Mouse (Mus musculus): Measurements from ENCODE around the gene Olfr303. TPM values are rescaled to one million over a fixed set of nuclear protein-coding genes. Genes with fewer than 3 reads are reported as not detected.

The Olfr303 gene
- polyA plus RNA-seq, 1 experiment from 2014 or later: not detected

DNA sequence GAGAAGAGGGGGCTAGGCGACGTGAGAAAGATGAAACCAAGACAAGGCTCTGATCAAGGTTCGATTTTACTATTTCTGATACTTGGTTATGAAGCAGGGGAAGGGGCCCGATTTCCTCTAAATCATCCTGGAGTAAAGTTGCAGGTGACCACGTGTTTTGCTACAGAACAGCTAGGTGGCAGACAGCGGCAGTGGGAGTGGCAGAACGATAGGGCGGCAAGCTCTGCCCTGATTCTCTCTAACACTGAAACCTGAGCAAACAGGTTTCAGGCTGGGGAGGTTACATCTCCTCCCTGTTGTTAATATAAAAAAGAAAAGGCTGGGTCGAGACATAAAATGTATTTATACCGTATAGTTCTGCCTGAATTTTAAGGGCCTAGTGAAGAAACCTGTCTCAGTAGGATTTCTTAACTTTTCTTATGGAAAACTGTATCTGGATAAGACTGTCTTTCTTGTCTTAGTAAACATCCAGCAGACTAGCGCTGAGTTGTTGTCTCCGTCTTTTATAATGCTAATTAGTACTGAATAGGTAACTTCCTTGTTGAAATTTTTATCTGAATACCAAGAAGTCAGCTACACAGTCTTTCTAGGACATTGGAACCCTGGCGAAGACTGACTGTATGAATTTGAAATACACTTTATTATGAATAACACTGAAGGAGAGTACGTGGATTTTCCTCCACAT, 54.6 kb downstream of the Olfr303 start:
- no peak overlapping the region for H3K4me3 ChIP-seq (ENCODE audit: low read depth, low read length)
- H3K9me3 ChIP-seq (ENCODE audit: low read length): no peaks in the 10 kb centered on the region
- H3K27me3 ChIP-seq (replicated peaks; ENCODE audit: insufficient read depth, low read length): no peaks in the 10 kb centered on the region
- H3K9ac ChIP-seq (replicated peaks; ENCODE audit: low read depth): no peak overlapping the region
- no peak overlapping the region for H3K27ac ChIP-seq (ENCODE audit: low read length)
- DNase-seq (ENCODE audit: low spot score): no peak
- H3K4me1 ChIP-seq (ENCODE audit: insufficient read depth, low read depth, low read length): no peaks in the 10 kb centered on the region
- no peak for ATAC-seq
- WGBS: 73% methylated on average over 14 of the region's 14 CpGs
- H3K36me3 ChIP-seq (ENCODE audit: insufficient read depth, low read length): no peaks in the 10 kb centered on the region
- no peak overlapping the region for H3K4me2 ChIP-seq (replicated peaks; ENCODE audit: low read depth, low read length)
- TF ChIP-seq EP300 (IDR thresholded peaks at IDR 0.05) (no peak), CTCF (IDR thresholded peaks at IDR 0.05) (no peak)

Other genes starting within 250 kb of the Olfr303 start
- not detected in 2 replicates for gene Vmn2r75, start 226.0 kb downstream of the Olfr303 start, polyA plus RNA-seq (2015; fragmentation: Nextera tagmentation; extraction: Ambion mirVana)
- gene Vmn2r76, start 151.5 kb downstream of the Olfr303 start, polyA plus RNA-seq (2015; fragmentation: Nextera tagmentation; extraction: Ambion mirVana): not detected in 2 replicates
- not detected in 2 replicates for gene Olfr310, start 120.6 kb downstream of the Olfr303 start, polyA plus RNA-seq (2015; fragmentation: Nextera tagmentation; extraction: Ambion mirVana)
- not detected in 2 replicates for gene Olfr309, start 84.1 kb downstream of the Olfr303 start, polyA plus RNA-seq (2015; fragmentation: Nextera tagmentation; extraction: Ambion mirVana)
- gene Olfr308, start 72.2 kb downstream of the Olfr303 start, polyA plus RNA-seq (2015; fragmentation: Nextera tagmentation; extraction: Ambion mirVana): not detected in 2 replicates
- gene Olfr307, start 60.2 kb downstream of the Olfr303 start, polyA plus RNA-seq (2015; fragmentation: Nextera tagmentation; extraction: Ambion mirVana): not detected in 2 replicates
- not detected in 2 replicates for gene Olfr305, start 30.9 kb downstream of the Olfr303 start, polyA plus RNA-seq (2015; fragmentation: Nextera tagmentation; extraction: Ambion mirVana)
- gene Olfr304, start 11.1 kb downstream of the Olfr303 start, polyA plus RNA-seq (2015; fragmentation: Nextera tagmentation; extraction: Ambion mirVana): not detected in 2 replicates
- not detected in 2 replicates for gene Olfr301, start 6.1 kb upstream of the Olfr303 start, polyA plus RNA-seq (2015; fragmentation: Nextera tagmentation; extraction: Ambion mirVana)
- not detected in 2 replicates for gene Olfr299, start 62.1 kb upstream of the Olfr303 start, polyA plus RNA-seq (2015; fragmentation: Nextera tagmentation; extraction: Ambion mirVana)
- not detected in 2 replicates for gene Olfr298, start 94.7 kb upstream of the Olfr303 start, polyA plus RNA-seq (2015; fragmentation: Nextera tagmentation; extraction: Ambion mirVana)
- not detected in 2 replicates for gene Olfr297, start 122.2 kb upstream of the Olfr303 start, polyA plus RNA-seq (2015; fragmentation: Nextera tagmentation; extraction: Ambion mirVana)
- gene Olfr295, start 186.1 kb upstream of the Olfr303 start, polyA plus RNA-seq (2015; fragmentation: Nextera tagmentation; extraction: Ambion mirVana): not detected in 2 replicates
- gene Olfr294, start 218.9 kb upstream of the Olfr303 start, polyA plus RNA-seq (2015; fragmentation: Nextera tagmentation; extraction: Ambion mirVana): not detected in 2 replicates

All from lung, postnatal 0 days (tissue).